Mouse (Mus musculus): ENCODE data around the gene 1500011B03Rik. TPM values are rescaled to one million over a fixed set of nuclear protein-coding genes. Genes with fewer than 3 reads are reported as not detected.
A peak's percentile ranks its signal among the peaks of the same experiment; 100 is the strongest.

The 1500011B03Rik gene
- total RNA-seq, 2 experiments from 2014 or later, result 148 to 161 TPM

- DNase-seq (ENCODE audit: low spot score in 2 of 2), result no peak
These were observed 13.4 kb downstream of the 1500011B03Rik start for GRCm38 (mm10) chr5:114809826-114810225.

GRCm38 (mm10) chr5:114809181-114809756 lies 14.0 kb downstream of the 1500011B03Rik start:
- no peak for DNase-seq (ENCODE audit: low spot score in 2 of 2)

DNA sequence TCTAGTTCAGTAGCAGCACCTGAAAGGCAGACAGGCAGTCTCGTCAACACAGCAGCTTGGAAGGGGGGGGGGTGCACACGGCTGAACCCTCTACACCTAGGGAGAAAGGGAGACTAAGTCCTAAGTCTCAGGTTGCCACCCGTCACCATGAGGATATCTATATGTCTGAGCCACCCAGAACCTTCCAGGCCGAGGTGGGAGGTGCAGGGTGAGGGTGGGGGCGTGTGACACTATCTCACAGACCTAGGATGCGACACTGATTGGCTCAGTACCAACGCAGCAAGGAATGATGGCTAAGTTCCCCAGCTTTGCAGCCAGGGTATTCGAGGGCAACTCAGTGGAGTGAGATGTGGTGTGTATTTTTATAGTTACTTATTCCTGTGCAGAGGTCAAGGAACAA lies 14.9 kb downstream of the 1500011B03Rik start:
- DNase-seq (ENCODE audit: low spot score in 2 of 2), result no peak

GRCm38 (mm10) chr5:114807893-114808292 lies 15.4 kb downstream of the 1500011B03Rik start:
- DNase-seq (ENCODE audit: low spot score in 2 of 2), result no peak

DNA sequence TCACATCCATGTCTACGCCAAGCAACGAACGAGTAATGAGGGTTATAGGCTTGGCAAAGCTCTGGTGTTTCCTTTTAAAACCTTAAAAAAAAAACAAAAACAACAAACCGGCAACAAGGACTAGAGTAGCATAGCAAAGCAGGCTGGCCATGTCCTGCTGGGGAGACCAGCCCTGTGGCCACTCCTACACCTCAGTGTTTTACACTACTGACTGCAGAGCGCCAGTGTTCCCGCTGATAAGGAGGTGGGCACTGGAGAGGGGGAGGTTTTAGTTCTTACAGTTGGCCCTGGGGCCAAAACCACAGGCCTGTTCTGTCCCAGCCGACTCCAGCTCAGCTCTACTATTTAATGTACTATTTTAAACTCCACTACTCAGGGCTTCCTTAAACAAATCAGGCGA lies 15.8 kb downstream of the 1500011B03Rik start:
- no peak for DNase-seq (ENCODE audit: low spot score in 2 of 2)

- no peak for DNase-seq (ENCODE audit: low spot score in 2 of 2)
These were observed 16.2 kb downstream of the 1500011B03Rik start for GRCm38 (mm10) chr5:114807063-114807462.

GRCm38 (mm10) chr5:114806636-114807035 lies 16.6 kb downstream of the 1500011B03Rik start:
- no peak for DNase-seq (ENCODE audit: low spot score in 2 of 2)

DNA sequence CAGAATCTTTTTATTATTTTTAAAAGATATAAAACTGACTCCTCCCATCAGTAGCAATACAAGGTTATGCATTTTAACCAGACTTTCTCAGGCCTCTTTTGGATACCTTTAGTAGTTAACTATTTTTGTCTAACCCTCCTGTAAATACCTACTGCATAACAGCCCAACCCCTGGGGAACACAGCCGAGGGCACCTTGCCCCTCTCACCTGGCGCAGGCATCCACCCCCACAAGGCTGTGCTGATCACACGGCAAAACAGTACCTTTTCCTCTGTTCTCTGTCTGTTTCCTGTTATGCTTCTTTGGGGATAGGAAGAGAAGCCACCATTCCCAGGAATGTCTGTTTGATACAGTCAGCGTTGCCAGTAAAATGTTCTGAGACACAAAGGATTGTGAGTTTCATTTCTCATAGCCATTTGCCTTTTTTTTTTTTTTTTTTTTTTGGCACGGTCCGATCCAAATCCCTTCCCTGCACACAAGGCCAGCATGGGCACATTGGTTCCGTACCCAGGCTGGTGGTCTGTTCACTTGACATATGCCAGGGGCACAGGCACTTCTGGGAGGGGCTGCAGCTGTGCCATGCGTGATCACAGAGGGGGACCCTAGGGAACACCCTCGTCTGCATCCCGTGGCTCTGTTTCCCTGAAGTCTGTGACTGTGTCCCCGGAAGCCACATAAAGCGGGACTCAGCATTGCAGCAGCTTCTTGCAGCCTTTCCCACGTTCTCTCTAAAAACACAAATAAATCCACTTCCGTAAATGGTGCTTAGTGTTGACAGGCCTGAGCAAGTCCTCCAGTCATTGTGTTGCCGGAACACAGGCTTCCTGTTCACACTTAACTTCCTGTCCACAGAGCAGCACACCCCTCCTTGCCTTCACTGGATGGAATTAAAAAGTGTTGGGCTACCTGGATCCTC lies 17.6 kb downstream of the 1500011B03Rik start:
- DNase-seq (ENCODE audit: low spot score in 2 of 2), result no peak

- peak in 1 of 2 experiments; percentile 63 for DNase-seq (ENCODE audit: low spot score in 2 of 2)
These were observed 18.3 kb downstream of the 1500011B03Rik start for GRCm38 (mm10) chr5:114804958-114805357.

DNA sequence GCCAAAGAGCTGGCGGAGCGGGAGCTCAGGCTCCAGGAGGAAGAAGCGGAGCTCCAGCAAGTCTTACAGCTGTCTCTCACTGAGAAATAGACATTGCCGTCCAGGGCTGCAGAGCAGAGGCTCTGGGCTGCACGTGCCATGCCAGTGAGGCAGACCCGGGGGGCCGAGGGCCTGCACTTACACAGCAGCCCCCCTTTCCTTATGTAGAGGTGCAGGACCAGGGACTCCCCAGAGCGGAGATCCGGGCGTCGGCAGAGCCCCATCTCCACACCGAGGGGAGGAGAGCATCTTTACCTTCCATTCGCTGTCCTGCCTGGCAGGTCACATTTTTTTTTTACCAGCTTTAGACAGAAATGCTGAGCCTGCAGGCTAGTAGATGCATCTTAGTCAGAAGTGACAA lies 18.9 kb downstream of the 1500011B03Rik start:
- DNase-seq (ENCODE audit: low spot score in 2 of 2), result no peak

DNA sequence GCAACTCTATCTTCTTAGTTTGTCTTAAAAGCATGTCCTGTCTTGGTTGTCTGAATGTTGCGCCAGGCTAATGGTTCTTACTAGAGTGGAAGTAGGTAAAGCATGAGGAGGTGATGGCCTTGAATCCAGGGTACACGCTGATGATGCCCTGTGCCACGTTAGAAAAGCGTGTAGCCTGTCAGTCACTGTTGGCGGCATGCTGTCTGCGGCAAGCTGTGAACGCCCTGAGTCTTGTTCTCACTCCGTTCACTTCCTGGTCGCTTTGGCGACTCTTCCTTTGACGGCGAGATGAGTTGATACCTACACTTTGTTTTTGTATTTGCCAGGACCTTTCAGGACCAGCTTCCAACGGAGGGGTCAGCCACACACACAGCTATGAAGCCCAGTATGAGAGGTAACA lies 20.0 kb downstream of the 1500011B03Rik start:
- DNase-seq (ENCODE audit: low spot score in 2 of 2), result no peak

- DNase-seq (ENCODE audit: low spot score in 2 of 2), result no peak
These were observed 21.4 kb downstream of the 1500011B03Rik start for GRCm38 (mm10) chr5:114801841-114802240.

DNA sequence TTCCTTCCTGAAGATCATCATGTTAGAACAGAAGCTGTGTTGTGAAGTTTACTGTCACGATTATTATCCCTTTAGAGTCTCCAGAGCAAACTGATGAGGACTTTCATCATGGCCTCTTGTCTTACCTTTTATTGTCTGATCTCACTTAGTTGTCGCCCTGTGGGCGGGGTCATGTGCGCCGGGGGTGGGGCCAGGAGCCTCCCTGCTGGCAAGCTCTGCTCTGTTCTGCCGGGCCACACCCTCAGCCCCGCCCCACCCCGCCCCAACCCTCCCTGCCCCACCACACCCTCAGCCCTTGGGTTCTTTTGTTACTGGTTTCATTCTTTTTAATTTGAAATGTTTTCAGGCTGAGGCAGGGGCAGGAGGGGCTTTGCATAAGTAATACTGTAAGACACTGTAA lies 22.2 kb downstream of the 1500011B03Rik start:
- DNase-seq (ENCODE audit: low spot score in 2 of 2), result no peak

DNA sequence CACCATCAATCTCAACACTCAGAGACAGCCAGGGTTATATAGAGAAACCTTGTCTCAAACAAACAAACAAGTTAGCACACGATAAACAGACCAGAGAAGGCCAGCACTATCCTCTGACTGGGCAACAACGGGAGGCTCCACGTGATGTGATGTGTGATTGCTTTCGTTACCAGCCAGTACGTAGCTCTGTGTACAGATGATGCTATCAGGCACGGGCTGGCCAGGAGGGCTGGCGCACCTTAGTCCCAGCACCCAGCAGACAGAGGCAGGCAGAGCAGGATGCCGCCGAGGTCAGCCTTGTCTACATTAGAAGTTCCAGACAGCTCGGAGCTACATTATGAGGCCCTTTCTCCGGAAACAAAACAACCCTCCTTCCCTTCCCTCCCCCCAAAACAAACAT lies 23.4 kb downstream of the 1500011B03Rik start:
- DNase-seq (ENCODE audit: low spot score in 2 of 2), result no peak

- no peak for DNase-seq (ENCODE audit: low spot score in 2 of 2)
These were observed 26.0 kb downstream of the 1500011B03Rik start for GRCm38 (mm10) chr5:114797253-114797652.

DNA sequence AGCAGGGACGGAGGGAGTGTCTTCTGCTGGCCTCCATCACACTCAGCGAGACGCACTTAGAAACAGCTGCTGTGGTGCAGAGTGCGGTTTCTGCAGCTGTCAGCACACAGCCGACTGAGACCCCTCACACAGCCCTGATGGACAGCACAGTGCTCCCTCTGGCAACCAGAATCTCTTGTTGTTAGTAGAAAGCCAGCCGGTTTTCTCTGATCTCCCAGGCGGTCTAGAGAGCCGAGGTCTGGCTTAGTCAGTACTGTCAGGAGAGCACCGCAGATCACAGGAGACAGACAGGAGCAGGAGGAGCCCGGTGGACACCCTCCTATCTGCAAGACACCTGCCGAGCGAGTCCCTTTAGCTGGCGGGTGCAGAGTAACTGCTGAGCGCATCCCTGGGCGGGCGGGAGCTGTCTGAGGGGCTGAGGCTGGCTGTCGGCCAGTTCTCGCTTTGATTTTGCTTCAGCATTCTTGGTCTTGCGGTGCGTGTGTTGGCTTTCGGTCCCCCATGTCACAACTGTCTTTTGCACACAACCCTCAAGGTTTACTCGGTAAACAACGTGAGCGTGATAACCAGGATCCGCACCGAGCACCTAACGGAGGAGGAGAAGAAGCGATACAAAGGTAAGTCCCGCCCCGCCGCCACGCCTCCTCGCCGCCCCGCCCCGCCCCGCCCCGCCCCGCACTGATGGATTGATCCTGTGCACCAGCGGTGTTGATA lies 26.8 kb downstream of the 1500011B03Rik start:
- DNase-seq (ENCODE audit: low spot score in 2 of 2), result no peak

DNA sequence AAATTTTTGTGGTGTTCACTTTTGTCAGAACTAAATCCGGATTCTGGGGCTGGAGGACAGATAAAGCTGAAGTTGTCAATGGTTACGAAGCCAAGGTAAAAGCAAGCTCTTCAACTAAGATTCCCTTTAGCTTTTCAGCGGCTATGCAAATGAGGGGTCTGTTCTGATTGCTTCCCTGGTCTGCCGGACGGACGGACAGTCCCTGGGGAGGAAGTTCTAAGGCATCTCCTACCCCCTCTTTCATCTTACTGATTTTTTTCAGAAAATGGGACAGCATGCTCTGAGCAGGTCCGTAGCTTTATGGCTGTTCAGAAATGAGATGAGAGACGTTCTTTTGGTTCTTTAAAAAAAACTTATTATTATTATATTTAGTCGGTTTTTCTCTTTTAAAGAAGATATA lies 27.6 kb downstream of the 1500011B03Rik start:
- DNase-seq (ENCODE audit: low spot score in 2 of 2), result no peak

- DNase-seq (ENCODE audit: low spot score in 2 of 2), result no peak
These were observed 28.0 kb downstream of the 1500011B03Rik start for GRCm38 (mm10) chr5:114795231-114795630.

DNA sequence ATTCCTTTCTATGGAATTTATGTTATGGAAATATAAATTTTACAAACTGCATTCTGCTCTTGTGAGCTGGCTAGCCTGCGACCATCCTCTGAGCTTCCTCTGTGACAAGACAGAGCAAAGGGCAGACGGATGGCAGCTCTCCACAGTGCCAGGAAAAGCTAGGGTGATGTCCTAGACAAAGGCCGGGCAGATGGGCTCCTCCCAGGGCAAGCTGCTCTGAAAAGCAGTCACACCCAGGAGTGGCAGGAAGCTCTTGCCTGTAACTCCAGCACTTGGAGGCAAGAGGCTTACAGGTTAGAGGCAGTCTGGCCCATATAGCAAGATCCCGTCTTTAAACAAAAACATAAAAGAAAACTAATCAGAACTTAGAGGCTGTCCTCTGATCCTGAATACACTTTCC lies 28.7 kb downstream of the 1500011B03Rik start:
- DNase-seq (ENCODE audit: low spot score in 2 of 2), result no peak

- DNase-seq (ENCODE audit: low spot score in 2 of 2), result no peak
These were observed 30.0 kb downstream of the 1500011B03Rik start for GRCm38 (mm10) chr5:114793317-114793716.

GRCm38 (mm10) chr5:114785196-114785595 lies 38.1 kb downstream of the 1500011B03Rik start:
- DNase-seq (ENCODE audit: low spot score in 2 of 2), result no peak

DNA sequence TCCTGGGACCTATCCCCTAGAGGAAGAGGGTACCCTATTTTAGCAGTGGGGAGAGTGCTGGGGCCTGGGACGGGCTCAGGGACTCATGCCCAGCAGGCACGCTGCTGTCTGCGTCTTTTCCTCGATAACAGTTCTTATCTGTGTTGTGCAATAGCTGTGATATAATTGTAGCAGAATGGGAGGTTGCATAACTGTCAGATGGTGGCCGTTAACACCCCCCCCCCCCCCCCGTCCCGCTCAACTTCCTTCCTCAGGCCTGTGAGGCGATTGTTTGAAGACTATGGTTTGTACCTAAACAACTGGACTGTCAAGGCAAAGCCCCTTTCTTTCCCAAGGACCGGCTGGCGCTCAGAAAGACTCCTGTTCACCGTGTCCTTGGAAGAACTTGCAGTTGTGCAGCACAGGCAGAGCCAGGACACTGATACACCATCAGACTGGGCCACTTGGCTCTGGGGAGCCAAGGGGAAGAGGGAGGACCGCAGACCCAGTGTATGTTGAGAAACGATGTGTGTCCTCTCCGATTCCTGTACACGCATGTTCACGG lies 38.6 kb downstream of the 1500011B03Rik start:
- DNase-seq (ENCODE audit: low spot score in 2 of 2), result no peak

Data from layer of hippocampus, postnatal 14 days (tissue).